Mouse (Mus musculus) heart, adult 2 months (tissue): ENCODE results near the gene Olfr655. TPM values are rescaled to one million over a fixed set of nuclear protein-coding genes. Genes with fewer than 3 reads are reported as not detected.

ENCODE experiments used
- DNase-seq, 2 experiments: peaks; one replicate each; pipeline ENCODE4 v3.0.0; 2021
- H3K27ac ChIP-seq: fragments of 200-600 bp; 2 replicates; pipeline ENCODE4 v1.8.1; 2022
- H3K27me3 ChIP-seq: fragments of 200-500 bp; 2 replicates; pipeline ENCODE4 v1.6.1; 2012; ENCODE audit warnings: mild to moderate bottlenecking, low read length, inconsistent platforms, mixed read lengths; ENCODE audit not compliant: control insufficient read depth, insufficient read depth
- H3K36me3 ChIP-seq: fragments of 200-500 bp; 2 replicates; pipeline ENCODE4 v1.6.1; 2012; ENCODE audit warnings: low read length, inconsistent platforms; ENCODE audit not compliant: control insufficient read depth, insufficient read depth
- H3K4me1 ChIP-seq: fragments of 200-500 bp; 2 replicates; pipeline ENCODE4 v1.6.1; 2011; ENCODE audit warnings: low read length; ENCODE audit not compliant: control insufficient read depth, insufficient read depth
- H3K4me3 ChIP-seq: fragments of 200-600 bp; 2 replicates; pipeline ENCODE4 v1.8.1; 2022
- H3K79me2 ChIP-seq: fragments of 200-500 bp; replicated peaks from 2 replicates; pipeline ENCODE4 v1.6.1; 2012; ENCODE audit warnings: mild to moderate bottlenecking, inconsistent platforms, low read length, moderate library complexity, mixed read lengths; ENCODE audit not compliant: control insufficient read depth, insufficient read depth
- H3K9ac ChIP-seq: fragments of 200-500 bp; 2 replicates; pipeline ENCODE4 v1.6.1; 2012; ENCODE audit warnings: low read depth, mild to moderate bottlenecking, control low read depth, inconsistent platforms, low read length, mixed read lengths
- CTCF ChIP-seq: fragments of 200-600 bp; IDR thresholded peaks from 2 replicates; pipeline ENCODE4 v1.8.1; 2022; ENCODE audit warnings: antibody characterized with exemption, mild to moderate bottlenecking, moderate library complexity
- EP300 ChIP-seq: fragments of 200-500 bp; IDR thresholded peaks from 2 replicates; pipeline ENCODE4 v1.6.1; 2011; ENCODE audit warnings: low read depth, low read length, control low read depth; ENCODE audit not compliant: insufficient read depth
- POLR2A ChIP-seq: fragments of 200-500 bp; IDR thresholded peaks from 2 replicates; pipeline ENCODE4 v1.6.1; 2011; ENCODE audit warnings: mild to moderate bottlenecking, low read depth, low read length, control low read depth; ENCODE audit not compliant: insufficient read depth
- WGBS: fragments of 180-500 bp; shearing (Covaris S2); methylation state at CpG from one replicate; pipeline ENCODE4 v1.1.7; 2018; 5-methylcytosine and 5-hydroxymethylcytosine counted together
- intact Hi-C: fragments of 180-260 bp; cut with DNase I; formaldehyde crosslinking; loops from one replicate; pipeline ENCODE4 v1.15.1; 2025
- polyA plus RNA-seq: library from polyadenylated mRNA; depleted of rRNA; stranded (reverse); fragments of >200 nt; gene quantifications from 2 replicates; pipeline ENCODE4 v1.2.3, GENCODE M21; 2012
- total RNA-seq, 2 experiments: library from RNA; stranded (reverse); gene quantifications; 2 replicates each; pipeline ENCODE4 v1.2.3; 2021

Gene Olfr655
- total and polyA plus RNA-seq, 3 experiments, result not detected

GRCm38 (mm10) chr7:104588274-104588673 lies 13.3 kb downstream of the Olfr655 start:
- H3K4me1 ChIP-seq, result no peaks in the 10 kb centered on the region
- 75% methylated on average over 5 of the region's 5 CpGs for WGBS
- no peak overlapping the region for H3K9ac ChIP-seq
- no peaks in the 10 kb centered on the region for H3K79me2 ChIP-seq
- no peak for DNase-seq
- TF ChIP-seq EP300, result no peak
- TF ChIP-seq POLR2A, result no peak
- TF ChIP-seq CTCF, result no peak
- no peak overlapping the region for H3K27ac ChIP-seq
- H3K4me3 ChIP-seq, result no peak overlapping the region
- intact Hi-C loops, result no loop called here
- H3K36me3 ChIP-seq, result no peaks in the 10 kb centered on the region
- no peaks in the 10 kb centered on the region for H3K27me3 ChIP-seq

DNA sequence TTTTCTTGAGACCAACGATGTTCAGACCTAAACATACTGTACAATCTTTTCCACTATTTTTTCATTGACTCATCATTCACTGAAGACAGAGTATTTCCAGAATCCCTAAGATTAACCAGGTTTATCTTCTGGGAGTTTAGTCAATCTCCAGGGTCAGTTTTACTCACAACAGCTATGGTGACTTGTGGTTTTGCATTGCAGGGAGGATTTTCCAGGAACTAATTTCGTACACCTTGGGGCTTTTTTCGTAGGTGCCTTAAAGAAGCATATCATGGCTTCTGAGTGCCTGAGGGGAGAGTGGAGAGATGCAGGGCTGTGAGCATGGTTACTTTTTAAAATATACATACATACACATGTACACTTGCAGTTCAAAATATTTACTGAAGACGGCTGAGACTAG lies 14.9 kb downstream of the Olfr655 start, which contains the start of gene Olfr654:
TSS of gene Olfr654 (plus strand) at position 301 of the 400 bp plus-strand sequence.
- intact Hi-C loops, result no loop called here
- TF ChIP-seq CTCF, result no peak
- TF ChIP-seq POLR2A, result no peak
- no peak for TF ChIP-seq EP300
- Histone ChIP-seq H3K79me2 (no peaks in the 10 kb centered on the region), H3K27ac (no peak within 1 kb of the TSS), H3K4me1 (no peaks in the 10 kb centered on the region), H3K4me3 (no peak within 1 kb of the TSS), H3K36me3 (no peaks in the 10 kb centered on the region), H3K27me3 (no peaks in the 10 kb centered on the region), H3K9ac (no peak within 1 kb of the TSS)
- DNase-seq, result no peak
- 76% methylated on average over 4 of the region's 4 CpGs for WGBS

DNA sequence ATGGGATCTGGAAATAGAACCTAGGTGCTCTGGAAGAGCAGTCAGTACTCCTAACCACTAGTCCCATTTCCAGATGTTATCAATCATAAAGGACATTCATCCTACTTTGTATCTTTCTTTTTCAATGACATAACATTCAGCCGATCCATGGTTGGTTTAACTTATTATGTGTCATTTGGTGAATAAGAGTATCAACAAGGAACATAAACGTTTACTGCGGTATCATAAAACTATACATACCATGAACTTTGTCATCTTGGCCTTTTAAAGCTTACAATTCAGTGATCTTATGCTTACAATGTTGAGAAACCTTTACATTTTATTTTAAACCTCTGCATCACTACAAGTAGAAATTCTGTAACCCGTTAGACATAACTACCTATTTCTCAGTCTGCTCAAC lies 20.1 kb downstream of the Olfr655 start:
- TF ChIP-seq CTCF, result no peak
- Histone ChIP-seq H3K27ac (no peak overlapping the region), H3K4me1 (no peaks in the 10 kb centered on the region), H3K79me2 (no peaks in the 10 kb centered on the region), H3K36me3 (no peaks in the 10 kb centered on the region), H3K9ac (no peak overlapping the region), H3K27me3 (no peaks in the 10 kb centered on the region), H3K4me3 (no peak overlapping the region)
- WGBS, result 79% methylated on average over 4 of the region's 4 CpGs
- intact Hi-C loops, result no loop called here
- no peak for DNase-seq

DNA sequence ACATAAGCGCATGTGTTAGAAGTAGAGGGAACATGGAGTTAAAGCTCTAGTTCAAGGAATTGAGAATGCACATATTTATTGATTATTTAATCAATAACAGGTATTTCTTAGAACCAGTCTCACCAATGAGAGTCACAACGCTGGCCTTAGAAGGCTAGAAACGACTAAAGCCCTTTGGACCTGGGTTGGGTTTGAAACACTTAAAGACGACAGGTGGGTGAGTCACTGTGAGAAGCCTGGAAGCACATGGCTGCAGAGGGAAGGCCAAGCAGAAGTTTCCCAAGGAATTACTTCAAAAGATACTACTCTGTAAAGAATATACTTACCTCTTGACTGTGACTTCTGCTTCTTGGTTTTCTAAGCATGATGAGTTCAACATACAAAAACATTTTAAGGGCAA lies 20.7 kb downstream of the Olfr655 start:
- Histone ChIP-seq H3K4me3 (no peak overlapping the region), H3K36me3 (no peaks in the 10 kb centered on the region), H3K27ac (no peak overlapping the region), H3K79me2 (no peaks in the 10 kb centered on the region), H3K4me1 (no peaks in the 10 kb centered on the region), H3K9ac (no peak overlapping the region), H3K27me3 (no peaks in the 10 kb centered on the region)
- WGBS, result 85% methylated on average over 4 of the region's 4 CpGs
- DNase-seq, result no peak
- TF ChIP-seq POLR2A (no peak), CTCF (no peak), EP300 (no peak)
- intact Hi-C loops, result no loop called here

DNA sequence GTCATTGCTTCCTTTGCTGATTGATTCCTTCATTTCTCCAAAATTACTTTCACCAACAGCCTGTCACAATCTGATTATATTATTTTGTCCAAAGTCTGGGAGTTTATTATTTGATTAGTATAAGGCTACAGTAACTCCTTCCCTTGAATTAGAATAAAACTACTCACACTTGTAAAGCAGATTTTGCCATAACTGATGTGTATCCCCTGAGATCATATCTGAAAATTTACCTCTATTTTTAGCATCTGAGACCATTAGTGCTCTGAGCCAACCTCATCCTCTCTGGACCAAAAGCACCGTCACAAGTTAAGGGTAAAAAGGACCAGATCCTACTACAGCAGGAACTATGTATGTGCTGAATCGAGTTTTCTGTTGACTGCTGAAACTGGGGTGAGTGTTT lies 24.6 kb downstream of the Olfr655 start, which contains the start of gene Olfr653:
TSS of gene Olfr653 (plus strand) at position 301 of the 400 bp plus-strand sequence.
- Histone ChIP-seq H3K79me2 (no peaks in the 10 kb centered on the region), H3K36me3 (no peaks in the 10 kb centered on the region), H3K27ac (no peak within 1 kb of the TSS), H3K27me3 (no peaks in the 10 kb centered on the region), H3K4me1 (no peaks in the 10 kb centered on the region), H3K9ac (no peak within 1 kb of the TSS), H3K4me3 (no peak within 1 kb of the TSS)
- intact Hi-C loops, result no loop called here
- no peak for DNase-seq
- TF ChIP-seq EP300 (no peak), CTCF (no peak), POLR2A (no peak)
- WGBS, result 22% methylated on average over 2 of the region's 2 CpGs

- Histone ChIP-seq H3K4me1 (no peaks in the 10 kb centered on the region), H3K27ac (no peak within 1 kb of the TSS), H3K27me3 (no peaks in the 10 kb centered on the region), H3K4me3 (no peak within 1 kb of the TSS), H3K79me2 (no peaks in the 10 kb centered on the region), H3K36me3 (no peaks in the 10 kb centered on the region), H3K9ac (no peak within 1 kb of the TSS)
- intact Hi-C loops, result no loop called here
- no peak for DNase-seq
- TF ChIP-seq POLR2A (no peak), CTCF (no peak), EP300 (no peak)
Measured at GRCm38 (mm10) chr7:104560601-104561000, 41.0 kb downstream of the Olfr655 start, which contains the start of gene Olfr652. Olfr652 (plus strand) TSS chr7:104560901.
